Mouse (Mus musculus): ENCODE data around the gene Rptor. TPM values are rescaled to one million over a fixed set of nuclear protein-coding genes. Genes with fewer than 3 reads are reported as not detected.

Gene Rptor
- polyA plus RNA-seq, 1 experiment from 2014 or later: 9.0 TPM

DNA sequence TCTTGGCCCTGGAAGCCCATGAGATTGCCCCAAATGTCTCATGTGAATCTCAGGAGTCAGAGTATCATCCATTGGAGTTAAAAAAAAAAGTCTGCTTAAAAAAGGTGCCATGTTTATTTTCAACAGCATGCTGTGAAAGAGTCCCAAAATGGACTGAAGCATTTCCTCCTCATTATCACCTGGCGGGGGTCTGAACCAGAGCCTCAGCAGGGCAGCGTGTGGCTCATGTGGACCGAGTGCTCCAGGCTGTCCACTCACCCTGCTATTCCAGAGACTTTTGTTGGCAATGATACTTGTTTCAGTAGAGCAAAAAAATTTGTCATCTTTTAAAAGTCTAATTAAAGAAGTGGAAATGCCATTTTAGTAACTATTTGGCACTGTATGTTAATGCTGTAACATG is 9.5 kb downstream of the Rptor start:
- no peak for ATAC-seq
- 80% methylated on average over 3 of the region's 3 CpGs for WGBS
- Histone ChIP-seq H3K4me2 (replicated peaks) (no peak overlapping the region), H3K9me3 (no peaks in the 10 kb centered on the region), H3K27me3 (replicated peaks) (no peaks in the 10 kb centered on the region), H3K4me1 (replicated peaks) (0 out of 2 replicates have a peak, but pooled peaks cover 4% of the 10 kb centered on the region), H3K9ac (no peak overlapping the region), H3K27ac (no peak overlapping the region), H3K4me3 (replicated peaks) (no peak overlapping the region), H3K36me3 (no peaks in the 10 kb centered on the region)

DNA sequence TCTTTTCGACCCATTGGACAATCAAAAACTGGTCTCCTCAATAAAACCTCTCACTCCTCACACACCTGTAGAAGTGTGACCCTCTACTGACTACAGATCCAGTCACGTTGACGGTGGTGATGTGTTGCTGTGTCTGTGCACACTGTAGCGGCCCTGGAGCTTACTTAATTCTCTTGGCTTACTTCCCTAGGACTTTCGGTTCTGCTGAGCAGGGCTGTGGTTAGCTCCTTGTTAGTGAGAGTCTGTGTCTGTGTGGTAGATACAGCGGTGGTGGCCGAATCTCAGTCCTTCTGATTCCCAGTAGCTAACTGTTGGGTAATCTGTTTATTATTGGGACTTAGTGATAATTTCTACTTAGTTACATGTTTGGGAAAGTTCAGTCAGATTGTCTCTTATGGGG is 12.4 kb downstream of the Rptor start:
- no peak overlapping the region for H3K27ac ChIP-seq
- WGBS: 90% methylated on average over 7 of the region's 7 CpGs

DNA sequence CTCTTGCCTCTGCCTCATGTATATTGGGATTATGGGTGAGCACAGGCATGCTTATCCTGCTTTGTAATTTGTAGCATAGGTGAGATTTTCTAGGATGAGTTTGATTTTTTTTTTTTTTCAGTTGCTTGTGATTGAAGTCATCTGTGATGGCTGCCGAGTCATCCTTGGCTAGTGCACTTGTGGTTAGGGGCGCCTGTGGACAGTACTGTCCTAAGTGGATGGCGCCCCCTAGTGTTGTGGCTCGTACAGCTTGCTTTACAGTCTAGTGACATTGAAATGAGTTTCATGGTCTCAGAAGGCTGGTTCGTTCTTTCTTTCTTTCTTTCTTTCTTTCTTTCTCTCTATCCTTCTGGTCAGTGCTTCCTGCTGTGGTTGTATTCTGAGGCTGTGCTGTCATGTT is 16.1 kb downstream of the Rptor start:
- Histone ChIP-seq H3K27ac (no peak overlapping the region), H3K36me3 (no peaks in the 10 kb centered on the region), H3K9me3 (no peaks in the 10 kb centered on the region), H3K4me2 (replicated peaks) (no peak overlapping the region), H3K4me3 (replicated peaks) (no peak overlapping the region), H3K4me1 (replicated peaks) (no peaks in the 10 kb centered on the region), H3K27me3 (replicated peaks) (no peaks in the 10 kb centered on the region), H3K9ac (no peak overlapping the region)
- 52% methylated on average over 5 of the region's 5 CpGs for WGBS
- no peak for ATAC-seq

More for the DNA sequence above, 12.4 kb downstream of the Rptor start:
- Histone ChIP-seq H3K36me3 (no peaks in the 10 kb centered on the region), H3K9ac (no peak overlapping the region), H3K4me2 (replicated peaks) (no peak overlapping the region), H3K4me3 (replicated peaks) (no peak overlapping the region), H3K9me3 (no peaks in the 10 kb centered on the region), H3K4me1 (replicated peaks) (0 out of 2 replicates have a peak, but pooled peaks cover 4% of the 10 kb centered on the region), H3K27me3 (replicated peaks) (no peaks in the 10 kb centered on the region)
- ATAC-seq: no peak

DNA sequence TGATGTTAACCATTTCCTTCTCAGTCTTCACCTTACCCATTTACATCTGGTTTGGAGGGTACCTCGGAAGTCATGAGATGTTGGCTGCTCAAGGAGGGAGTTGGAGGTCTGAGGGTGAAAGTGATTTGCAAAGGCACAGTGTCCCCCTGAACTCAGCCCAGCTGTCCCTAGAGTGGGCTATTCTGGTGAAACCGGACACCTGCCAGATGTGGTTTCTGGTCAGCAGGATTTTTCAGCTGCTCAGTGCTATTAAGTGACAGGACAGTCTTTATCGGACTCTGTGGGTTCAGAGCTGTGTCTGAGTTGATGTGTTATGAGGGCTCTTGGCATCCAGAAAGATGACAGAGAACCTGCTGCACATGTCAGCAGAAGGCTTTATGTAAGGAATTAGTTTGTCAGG is 18.6 kb downstream of the Rptor start:
- no peaks in the 10 kb centered on the region for H3K4me1 ChIP-seq (replicated peaks)
- no peaks in the 10 kb centered on the region for H3K9me3 ChIP-seq
- H3K27me3 ChIP-seq (replicated peaks): no peaks in the 10 kb centered on the region
- no peak overlapping the region for H3K4me3 ChIP-seq (replicated peaks)
- H3K9ac ChIP-seq: no peak overlapping the region
- H3K36me3 ChIP-seq: no peaks in the 10 kb centered on the region
- H3K4me2 ChIP-seq (replicated peaks): no peak overlapping the region
- H3K27ac ChIP-seq: no peak overlapping the region
- WGBS: 59% methylated on average over 3 of the region's 3 CpGs
- ATAC-seq: no peak

DNA sequence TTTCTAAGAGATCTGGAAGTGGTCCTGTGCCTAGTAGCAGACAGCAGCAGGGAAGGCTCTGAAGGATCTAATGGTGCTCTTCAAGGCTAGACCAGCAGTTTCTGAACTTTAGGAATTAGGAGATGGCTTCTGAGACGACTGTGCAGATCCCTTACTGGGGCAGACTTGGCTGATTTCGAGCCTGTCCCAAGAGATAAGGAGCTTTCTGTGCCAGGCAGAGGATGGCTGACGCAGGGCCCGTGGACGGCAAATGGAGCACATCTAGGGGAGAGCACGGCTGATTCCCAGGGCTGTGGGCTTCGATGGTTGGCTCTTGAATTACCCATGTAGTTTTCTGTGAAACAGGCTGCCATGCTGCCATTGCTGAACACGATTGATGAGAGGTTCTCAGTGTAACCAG is 21.1 kb downstream of the Rptor start:
- no peak for ATAC-seq
- no peak overlapping the region for H3K4me3 ChIP-seq (replicated peaks)
- H3K27me3 ChIP-seq (replicated peaks): no peaks in the 10 kb centered on the region
- H3K4me1 ChIP-seq (replicated peaks): no peaks in the 10 kb centered on the region
- H3K9ac ChIP-seq: no peak overlapping the region
- no peak overlapping the region for H3K27ac ChIP-seq
- no peaks in the 10 kb centered on the region for H3K36me3 ChIP-seq
- H3K9me3 ChIP-seq: no peaks in the 10 kb centered on the region
- 85% methylated on average over 8 of the region's 8 CpGs for WGBS
- H3K4me2 ChIP-seq (replicated peaks): no peak overlapping the region

DNA sequence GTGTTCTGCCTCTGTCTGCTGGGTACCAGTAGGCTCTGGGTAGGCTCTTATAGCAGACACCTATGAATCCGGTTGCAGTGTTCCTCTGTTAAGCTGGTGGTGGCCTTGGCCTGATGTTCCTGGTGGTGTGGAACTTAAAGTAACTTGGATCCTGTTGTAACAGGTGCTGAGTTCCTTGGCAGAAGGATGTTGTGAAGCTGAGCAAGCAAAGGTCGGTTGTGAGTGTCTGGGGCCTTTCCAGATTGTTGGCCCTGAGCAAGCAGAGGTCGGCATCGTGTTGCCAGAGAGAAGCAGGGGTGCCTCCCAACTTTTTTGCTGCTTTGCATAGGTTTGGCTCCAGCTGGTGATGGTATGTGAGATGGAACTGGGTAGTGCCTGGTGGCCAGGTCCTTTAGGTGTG is 21.7 kb downstream of the Rptor start:
- Histone ChIP-seq H3K27ac (no peak overlapping the region), H3K27me3 (replicated peaks) (no peaks in the 10 kb centered on the region), H3K9ac (no peak overlapping the region), H3K9me3 (no peaks in the 10 kb centered on the region), H3K4me2 (replicated peaks) (no peak overlapping the region), H3K4me1 (replicated peaks) (no peaks in the 10 kb centered on the region), H3K4me3 (replicated peaks) (no peak overlapping the region), H3K36me3 (no peaks in the 10 kb centered on the region)
- ATAC-seq: no peak
- WGBS: 65% methylated on average over 4 of the region's 4 CpGs

DNA sequence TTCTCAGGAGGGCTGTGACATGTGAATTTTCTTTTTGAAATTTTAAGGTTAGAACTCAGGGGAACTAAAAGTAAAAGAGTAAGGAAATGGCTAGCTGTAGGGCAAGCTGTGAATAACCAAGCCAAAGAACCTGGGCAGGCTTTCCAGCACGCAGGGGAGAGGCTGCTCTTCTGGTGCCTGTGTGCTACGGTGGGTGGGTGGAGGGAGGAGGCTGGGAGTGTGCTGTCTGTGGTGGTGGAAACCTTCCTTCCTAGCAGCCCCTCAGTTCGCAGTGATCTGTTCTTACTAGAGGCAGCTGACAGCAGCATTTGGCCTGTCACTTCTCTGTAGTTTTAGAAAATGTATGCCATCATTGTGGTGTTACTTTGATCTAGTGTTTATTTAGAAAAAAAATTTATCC is 22.2 kb downstream of the Rptor start:
- Histone ChIP-seq H3K9me3 (no peaks in the 10 kb centered on the region), H3K4me3 (replicated peaks) (no peak overlapping the region), H3K27ac (no peak overlapping the region), H3K4me2 (replicated peaks) (no peak overlapping the region), H3K36me3 (no peaks in the 10 kb centered on the region), H3K9ac (no peak overlapping the region), H3K27me3 (replicated peaks) (no peaks in the 10 kb centered on the region), H3K4me1 (replicated peaks) (no peaks in the 10 kb centered on the region)
- no peak for ATAC-seq
- 25% methylated on average over 3 of the region's 3 CpGs for WGBS

DNA sequence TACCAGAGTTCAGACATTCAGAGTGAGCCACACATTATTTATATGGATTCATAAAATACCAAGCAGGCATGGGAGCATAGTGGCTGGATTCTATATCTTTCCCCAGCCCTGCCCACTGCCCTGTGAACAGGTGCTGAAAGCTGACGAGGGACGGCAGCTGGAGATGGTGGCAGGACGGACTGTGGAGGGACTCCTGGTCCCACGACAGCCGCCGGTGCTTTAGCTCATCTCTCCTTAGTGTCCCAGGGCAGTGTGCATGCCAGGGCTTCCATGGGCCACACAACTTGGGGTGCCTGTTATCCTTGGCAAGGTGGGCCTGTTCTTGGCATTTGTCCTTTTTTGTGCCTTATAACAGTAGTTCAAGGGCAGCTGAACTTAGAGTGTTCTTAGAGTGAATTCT is 22.8 kb downstream of the Rptor start:
- Histone ChIP-seq H3K4me2 (replicated peaks) (no peak overlapping the region), H3K27ac (no peak overlapping the region), H3K4me3 (replicated peaks) (no peak overlapping the region), H3K9me3 (no peaks in the 10 kb centered on the region), H3K36me3 (no peaks in the 10 kb centered on the region), H3K9ac (no peak overlapping the region), H3K4me1 (replicated peaks) (no peaks in the 10 kb centered on the region), H3K27me3 (replicated peaks) (no peaks in the 10 kb centered on the region)
- 63% methylated on average over 6 of the region's 6 CpGs for WGBS
- no peak for ATAC-seq

DNA sequence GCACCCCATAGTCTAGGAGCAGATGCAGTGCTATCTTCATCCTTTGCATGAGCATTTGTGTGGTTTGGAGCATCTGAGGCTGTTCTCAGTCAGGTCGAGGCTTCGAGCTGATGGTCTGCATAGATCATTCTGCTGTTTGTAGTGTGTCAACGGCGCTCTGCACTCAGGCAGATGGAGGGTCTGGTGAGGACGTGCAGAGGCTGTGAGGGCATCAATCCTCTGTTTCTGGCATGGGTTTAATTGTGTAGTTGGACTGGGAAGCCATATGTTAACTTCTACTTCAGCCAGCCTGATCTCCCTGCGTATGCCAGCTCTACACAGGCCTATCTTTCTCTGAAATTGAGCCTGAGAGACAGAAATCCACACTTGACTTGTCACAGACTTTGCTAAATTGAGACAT is 23.2 kb downstream of the Rptor start:
- WGBS: 53% methylated on average over 6 of the region's 6 CpGs
- H3K9ac ChIP-seq: no peak overlapping the region
- no peaks in the 10 kb centered on the region for H3K4me1 ChIP-seq (replicated peaks)
- H3K4me3 ChIP-seq (replicated peaks): no peak overlapping the region
- H3K9me3 ChIP-seq: no peaks in the 10 kb centered on the region
- H3K27ac ChIP-seq: no peak overlapping the region
- no peaks in the 10 kb centered on the region for H3K27me3 ChIP-seq (replicated peaks)
- no peaks in the 10 kb centered on the region for H3K36me3 ChIP-seq
- no peak overlapping the region for H3K4me2 ChIP-seq (replicated peaks)
- ATAC-seq: no peak

DNA sequence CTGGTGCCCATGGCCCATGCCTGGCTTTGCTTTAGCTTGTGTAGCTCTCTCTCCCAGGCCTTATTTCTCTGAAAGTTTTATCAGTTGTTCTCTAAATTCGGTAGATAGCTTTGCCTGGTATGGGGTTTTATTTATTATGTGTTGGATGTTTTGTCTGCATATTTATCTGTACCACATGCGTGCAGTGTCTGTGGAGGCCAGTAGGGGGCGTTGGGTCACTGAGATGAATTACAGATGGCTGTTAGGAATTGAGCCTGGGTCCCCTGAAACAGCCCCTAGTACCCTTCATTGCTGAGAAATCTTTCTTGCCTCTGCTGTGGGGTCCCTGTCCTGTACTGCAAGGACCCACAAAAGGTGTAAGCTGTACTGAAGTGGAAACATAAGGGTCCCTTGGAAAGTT is 24.5 kb downstream of the Rptor start:
- Histone ChIP-seq H3K4me2 (replicated peaks) (no peak overlapping the region), H3K4me1 (replicated peaks) (no peaks in the 10 kb centered on the region), H3K9ac (no peak overlapping the region), H3K4me3 (replicated peaks) (no peak overlapping the region), H3K27me3 (replicated peaks) (no peaks in the 10 kb centered on the region), H3K9me3 (no peaks in the 10 kb centered on the region), H3K27ac (no peak overlapping the region), H3K36me3 (no peaks in the 10 kb centered on the region)
- no peak for ATAC-seq
- 61% methylated on average over 3 of the region's 3 CpGs for WGBS

DNA sequence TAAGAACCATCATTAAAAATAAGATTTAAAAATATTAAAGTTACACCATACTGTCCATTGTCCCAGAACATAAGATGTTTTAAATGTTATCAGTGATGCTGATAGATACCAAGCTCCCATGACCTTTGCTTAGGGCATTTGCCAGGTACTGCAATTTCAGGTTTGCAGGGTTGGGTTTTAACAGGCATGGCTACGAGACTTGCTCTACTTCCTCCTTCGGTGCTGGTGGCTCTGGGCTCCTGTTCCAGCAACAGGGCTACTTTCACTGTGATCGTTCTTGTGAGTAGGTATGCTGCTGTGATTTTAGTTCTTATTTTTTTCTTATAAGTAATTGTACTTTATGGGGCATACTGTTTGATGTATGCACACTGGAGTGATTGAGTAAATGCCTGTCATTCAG is 26.4 kb downstream of the Rptor start:
- H3K9ac ChIP-seq: no peak overlapping the region
- no peak overlapping the region for H3K4me3 ChIP-seq (replicated peaks)
- no peaks in the 10 kb centered on the region for H3K27me3 ChIP-seq (replicated peaks)
- no peak overlapping the region for H3K4me2 ChIP-seq (replicated peaks)
- 72% methylated on average over 3 of the region's 3 CpGs for WGBS
- no peaks in the 10 kb centered on the region for H3K4me1 ChIP-seq (replicated peaks)
- no peaks in the 10 kb centered on the region for H3K36me3 ChIP-seq
- ATAC-seq: no peak
- no peaks in the 10 kb centered on the region for H3K9me3 ChIP-seq
- H3K27ac ChIP-seq: no peak overlapping the region

DNA sequence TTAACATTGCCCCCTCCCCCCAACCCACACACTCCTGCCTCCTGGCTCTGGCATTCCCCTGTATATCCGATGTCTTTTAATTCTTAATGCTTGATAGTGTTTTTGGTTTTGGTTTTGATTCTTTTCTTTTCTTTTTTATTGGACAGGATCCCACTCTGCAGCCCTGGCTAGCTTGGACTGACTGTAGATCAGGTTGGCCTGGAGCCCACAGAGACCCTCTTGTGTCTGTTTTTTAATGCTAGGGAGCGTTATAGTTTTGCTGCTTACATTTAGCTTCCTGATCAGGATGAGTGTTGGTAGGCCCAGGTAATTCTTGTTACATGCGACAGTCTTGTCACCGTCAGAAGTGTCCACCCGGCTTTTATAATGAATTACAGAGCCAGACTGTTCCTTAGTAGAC is 27.6 kb downstream of the Rptor start:
- Histone ChIP-seq H3K9me3 (no peaks in the 10 kb centered on the region), H3K4me1 (replicated peaks) (no peaks in the 10 kb centered on the region), H3K36me3 (no peaks in the 10 kb centered on the region), H3K9ac (no peak overlapping the region), H3K4me2 (replicated peaks) (no peak overlapping the region), H3K27me3 (replicated peaks) (no peaks in the 10 kb centered on the region), H3K4me3 (replicated peaks) (no peak overlapping the region), H3K27ac (no peak overlapping the region)
- ATAC-seq: no peak
- WGBS: 77% methylated on average over 5 of the region's 5 CpGs

DNA sequence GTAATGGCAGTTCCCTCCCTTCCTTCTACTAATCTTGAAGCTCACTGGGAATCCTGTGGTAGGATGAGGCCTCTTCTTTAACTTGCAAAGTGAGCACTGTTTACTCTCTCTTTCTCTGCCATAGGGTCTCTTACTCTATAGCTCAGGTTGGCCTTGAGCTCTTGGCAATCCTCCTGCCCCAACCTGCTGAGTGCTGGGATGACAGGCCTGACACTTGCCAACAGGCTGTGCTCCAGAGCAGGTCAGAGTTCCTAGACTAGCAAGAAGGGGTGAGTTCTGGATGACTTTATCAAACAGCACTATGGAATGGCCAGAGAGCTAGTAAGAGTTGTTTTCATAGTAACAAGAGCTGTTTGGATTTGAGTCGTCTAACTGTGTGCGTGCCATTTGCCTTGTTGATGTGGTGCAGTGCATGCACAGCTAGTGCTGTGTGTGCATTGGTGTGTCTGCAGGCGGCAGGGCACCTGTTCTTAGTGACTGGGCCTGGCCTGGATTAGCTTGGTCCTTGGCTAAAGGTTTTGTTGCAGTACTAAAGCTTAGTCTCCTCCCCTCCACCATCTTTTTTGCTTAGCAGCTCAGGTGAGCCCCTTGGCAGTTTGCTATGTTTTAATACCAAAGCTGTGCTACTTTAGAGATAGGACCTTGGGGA is 28.6 kb downstream of the Rptor start:
- 51% methylated on average over 3 of the region's 3 CpGs for WGBS
- Histone ChIP-seq H3K4me2 (replicated peaks) (no peak overlapping the region), H3K4me3 (replicated peaks) (no peak overlapping the region), H3K27me3 (replicated peaks) (no peaks in the 10 kb centered on the region), H3K9me3 (no peaks in the 10 kb centered on the region), H3K27ac (no peak overlapping the region), H3K9ac (no peak overlapping the region), H3K36me3 (no peaks in the 10 kb centered on the region), H3K4me1 (replicated peaks) (no peaks in the 10 kb centered on the region)
- no peak for ATAC-seq

All from intestine, embryonic 15.5 days (tissue).